Comparison of ENCODE assay signal across 9 mouse cellular contexts in the genomic region with DNA sequence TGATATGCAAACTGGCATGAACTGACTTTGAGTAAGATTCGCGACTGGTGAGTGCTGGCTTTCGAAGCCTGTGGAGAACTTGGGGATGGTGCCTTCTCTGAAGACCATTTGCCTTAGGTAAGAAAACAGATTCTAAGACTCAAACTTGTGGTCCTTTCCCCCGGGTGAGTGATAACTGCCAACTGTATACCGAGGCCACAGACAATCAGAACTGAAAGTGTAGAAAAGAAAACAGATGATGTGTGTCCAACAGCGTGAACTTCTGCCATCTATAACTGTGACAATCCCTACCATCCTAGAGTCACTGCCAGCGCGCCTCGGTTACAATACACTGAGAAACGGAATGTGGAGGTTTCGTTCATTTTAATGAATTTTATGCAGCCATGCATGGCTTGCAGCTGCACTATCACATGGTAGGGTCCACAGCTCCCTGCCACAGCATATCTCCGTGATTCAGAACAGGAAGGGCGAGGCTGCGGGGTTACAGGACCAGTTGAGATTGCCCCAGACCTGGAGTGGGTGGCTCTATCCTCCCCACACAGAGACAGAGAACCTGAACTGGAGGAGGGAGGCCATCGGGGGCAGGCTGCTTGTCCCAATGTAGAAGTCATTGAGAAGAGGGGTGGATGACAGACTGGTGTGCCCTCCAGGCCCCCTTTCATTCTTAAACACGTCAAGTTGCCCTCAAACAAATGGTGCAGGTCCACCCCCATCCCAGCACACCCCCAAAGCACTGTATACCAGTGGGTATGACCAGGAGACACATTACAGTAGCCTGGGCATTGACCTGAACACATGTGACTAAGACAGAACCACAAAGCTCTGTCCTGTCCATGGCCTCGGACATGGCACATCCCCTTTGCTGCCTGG. TPM values are rescaled to one million over a fixed set of nuclear protein-coding genes. Genes with fewer than 3 reads are reported as not detected.
A peak's percentile ranks its signal among the peaks of the same experiment; 100 is the strongest.
DNase-seq lines count a peak whose midpoint lies in the region; ATAC-seq and TF ChIP-seq lines count a peak whose summit lies in the region.
"Had no signal": no experiment of that assay in that cellular context is flagged by ENCODE, and none has a peak within 500 bp of the region (broad histone marks: within the 10 kb centered on the region; RNA-seq: fewer than 3 reads in every experiment).

No protein-coding gene starts in this region.

- H3K4me2 ChIP-seq in stomach, embryonic 14.5 days (replicated peaks; ENCODE audit: low read depth, low read length), result peak overlapping the region; percentile 42; the same call in 1 of the 2 replicates
- H3K4me2 ChIP-seq in stomach, postnatal 0 days (replicated peaks; ENCODE audit: low read depth), result no peak overlapping the region
- peak overlapping the region; percentile 96 for H3K4me2 ChIP-seq in liver, embryonic 12.5 days
- H3K4me2 ChIP-seq in neural tube, embryonic 13.5 days, result peak overlapping the region; percentile 57

- DNase-seq in cerebellum, adult 9-11 months, result peak; percentile 73
- no peak for DNase-seq in cerebellum, postnatal 36 days
- DNase-seq in stomach, postnatal 0 days (ENCODE audit: low spot score), result no peak
- no peak for DNase-seq in layer of hippocampus, adult 11-12 months (ENCODE audit: low spot score)

- WGBS in stomach, embryonic 14.5 days, result 84% methylated on average over 17 of the region's 17 CpGs
- 78% methylated on average over 17 of the region's 17 CpGs for WGBS in stomach, postnatal 0 days
- WGBS in liver, embryonic 12.5 days (ENCODE audit: insufficient replicate concordance), result 37% methylated on average over 17 of the region's 17 CpGs
- 81% methylated on average over 17 of the region's 17 CpGs for WGBS in neural tube, embryonic 13.5 days

- no peaks in the 10 kb centered on the region for H3K9me3 ChIP-seq in stomach, embryonic 14.5 days (ENCODE audit: control insufficient read depth, low read depth, low read length)
- no peaks in the 10 kb centered on the region for H3K9me3 ChIP-seq in stomach, postnatal 0 days (ENCODE audit: control insufficient read depth, low read length)
- no peaks in the 10 kb centered on the region for H3K9me3 ChIP-seq in liver, embryonic 12.5 days (replicated peaks)
- no peaks in the 10 kb centered on the region for H3K9me3 ChIP-seq in neural tube, embryonic 13.5 days
- H3K9me3 ChIP-seq: embryonic facial prominence, embryonic 15.5 days had no signal

- H3K4me3 ChIP-seq in stomach, embryonic 14.5 days (ENCODE audit: low read depth, low read length), result peak overlapping the region; percentile 70; the same call in 1 of the 2 replicates
- no peak overlapping the region for H3K4me3 ChIP-seq in stomach, postnatal 0 days (ENCODE audit: low read depth, low read length)
- peak overlapping the region; percentile 73 for H3K4me3 ChIP-seq in liver, embryonic 12.5 days
- peak overlapping the region; percentile 65; the same call in 1 of the 2 replicates for H3K4me3 ChIP-seq in neural tube, embryonic 13.5 days

- no peaks in the 10 kb centered on the region for H3K27me3 ChIP-seq in stomach, embryonic 14.5 days (ENCODE audit: control insufficient read depth, insufficient read depth, low read length)
- H3K27me3 ChIP-seq in stomach, postnatal 0 days (ENCODE audit: control insufficient read depth, insufficient read depth, low read length), result no peaks in the 10 kb centered on the region
- no peaks in the 10 kb centered on the region for H3K27me3 ChIP-seq in liver, embryonic 12.5 days (replicated peaks)
- no peaks in the 10 kb centered on the region for H3K27me3 ChIP-seq in neural tube, embryonic 13.5 days
- H3K27me3 ChIP-seq: embryonic facial prominence, embryonic 15.5 days had no signal

- H3K27ac ChIP-seq in stomach, embryonic 14.5 days (ENCODE audit: low read length), result no peak overlapping the region
- H3K27ac ChIP-seq in stomach, postnatal 0 days (replicated peaks), result no peak overlapping the region
- peak overlapping the region; percentile 74 for H3K27ac ChIP-seq in liver, embryonic 12.5 days
- H3K27ac ChIP-seq in neural tube, embryonic 13.5 days (replicated peaks), result 0 out of 2 replicates have a peak overlapping the region, but pooled peaks have one; percentile 71

- no peak overlapping the region for H3K9ac ChIP-seq in stomach, embryonic 14.5 days (replicated peaks; ENCODE audit: low read depth, low read length)
- no peak overlapping the region for H3K9ac ChIP-seq in stomach, postnatal 0 days (ENCODE audit: low read length)
- H3K9ac ChIP-seq in liver, embryonic 12.5 days, result peak overlapping the region; percentile 64
- peak overlapping the region; percentile 71 for H3K9ac ChIP-seq in neural tube, embryonic 13.5 days

- no peak for TF ChIP-seq EP300 in stomach, postnatal 0 days (optimal IDR thresholded peaks at IDR 0.05)

- H3K36me3 ChIP-seq in stomach, embryonic 14.5 days (ENCODE audit: control insufficient read depth, insufficient read depth, low read length), result peaks cover 5% of the 10 kb centered on the region
- H3K36me3 ChIP-seq in stomach, postnatal 0 days (ENCODE audit: control insufficient read depth, insufficient read depth, low read length), result peaks cover 1% of the 10 kb centered on the region; the same call in 1 of the 2 replicates
- H3K36me3 ChIP-seq in liver, embryonic 12.5 days, result peaks cover 21% of the 10 kb centered on the region
- H3K36me3 ChIP-seq in neural tube, embryonic 13.5 days, result peaks cover 8% of the 10 kb centered on the region

- ATAC-seq in stomach, embryonic 14.5 days (ENCODE audit: insufficient number of reproducible peaks, insufficient read depth, low FRiP score, low read depth), result no peak
- no peak for ATAC-seq in stomach, postnatal 0 days (ENCODE audit: low FRiP score, low TSS enrichment)
- 0 out of 2 replicates have a peak, but pooled peaks have one; percentile 7 for ATAC-seq in liver, embryonic 12.5 days
- ATAC-seq in neural tube, embryonic 13.5 days (ENCODE audit: low read depth), result no peak
- no peak for ATAC-seq in erythroid progenitor cell, adult 5-6 weeks (replicated peaks; ENCODE audit: low FRiP score, poor library complexity, severe bottlenecking)

- TF ChIP-seq CTCF in stomach, postnatal 0 days (IDR thresholded peaks at IDR 0.05; ENCODE audit: low read depth), result no peak

- H3K4me1 ChIP-seq in stomach, embryonic 14.5 days (ENCODE audit: control insufficient read depth, insufficient read depth, low read length), result peaks cover 12% of the 10 kb centered on the region
- H3K4me1 ChIP-seq in stomach, postnatal 0 days (replicated peaks; ENCODE audit: control insufficient read depth, insufficient read depth), result peaks cover 3% of the 10 kb centered on the region; the same call in 1 of the 2 replicates
- peaks cover 66% of the 10 kb centered on the region for H3K4me1 ChIP-seq in liver, embryonic 12.5 days
- H3K4me1 ChIP-seq in neural tube, embryonic 13.5 days (replicated peaks), result peaks cover 26% of the 10 kb centered on the region

RNA-seq across cellular contexts. Expression of a gene that starts 1.4 kb away (rescaled TPM):
- 79.1 and 79.3 TPM in 2 replicates for polyA plus RNA-seq in stomach, embryonic 14.5 days (2014; fragmentation: Nextera tagmentation; extraction: Ambion mirVana)
- 37.0 and 38.3 TPM in 2 replicates for polyA plus RNA-seq in stomach, postnatal 0 days (2015; fragmentation: Nextera tagmentation; extraction: Ambion mirVana)
- 59.9 and 62.7 TPM in 2 replicates for polyA plus RNA-seq in liver, embryonic 12.5 days (2016; fragmentation: Nextera tagmentation; extraction: Ambion mirVana)
- 68.7 and 68.8 TPM in 2 replicates for polyA plus RNA-seq in neural tube, embryonic 13.5 days (2015; fragmentation: Nextera tagmentation; extraction: Ambion mirVana)
- 8.6 and 37.7 TPM in 2 replicates for total RNA-seq in erythroid progenitor cell, adult 5-6 weeks (2015; ENCODE audit: low replicate concordance)
- 8.7 and 27.1 TPM in 2 replicates for total RNA-seq in erythroid progenitor cell, adult 5-6 weeks (2017; ENCODE audit: low replicate concordance)

RNA-seq across cellular contexts. Expression of a gene that starts 2.3 kb away (rescaled TPM):
- 0.41 and 0.72 TPM in 2 replicates for polyA plus RNA-seq in stomach, embryonic 14.5 days (2014; fragmentation: Nextera tagmentation; extraction: Ambion mirVana)
- 1.0 and 1.5 TPM in 2 replicates for polyA plus RNA-seq in stomach, postnatal 0 days (2015; fragmentation: Nextera tagmentation; extraction: Ambion mirVana)
- 3.1 and 3.3 TPM in 2 replicates for polyA plus RNA-seq in liver, embryonic 12.5 days (2016; fragmentation: Nextera tagmentation; extraction: Ambion mirVana)
- polyA plus RNA-seq in neural tube, embryonic 13.5 days (2015; fragmentation: Nextera tagmentation; extraction: Ambion mirVana), result 0.36 and 0.64 TPM in 2 replicates
- 2.2 and 5.4 TPM in 2 replicates for total RNA-seq in erythroid progenitor cell, adult 5-6 weeks (2015; ENCODE audit: low replicate concordance)
- 2.3 and 3.7 TPM in 2 replicates for total RNA-seq in erythroid progenitor cell, adult 5-6 weeks (2017; ENCODE audit: low replicate concordance)

RNA-seq across cellular contexts. Expression of a gene that starts 15.1 kb away (rescaled TPM):
- polyA plus RNA-seq in stomach, embryonic 14.5 days (2014; fragmentation: Nextera tagmentation; extraction: Ambion mirVana), result 1.7 and 2.2 TPM in 2 replicates
- 0.62 TPM in 2 replicates for polyA plus RNA-seq in stomach, postnatal 0 days (2015; fragmentation: Nextera tagmentation; extraction: Ambion mirVana)
- polyA plus RNA-seq in liver, embryonic 12.5 days (2016; fragmentation: Nextera tagmentation; extraction: Ambion mirVana), result 0.05 and 0.06 TPM in 2 replicates
- 52.7 and 56.1 TPM in 2 replicates for polyA plus RNA-seq in neural tube, embryonic 13.5 days (2015; fragmentation: Nextera tagmentation; extraction: Ambion mirVana)
- total RNA-seq in erythroid progenitor cell, adult 5-6 weeks (2015; ENCODE audit: low replicate concordance), result not detected in 2 replicates
- total RNA-seq in erythroid progenitor cell, adult 5-6 weeks (2017; ENCODE audit: low replicate concordance), result not detected in 2 replicates

RNA-seq across cellular contexts. Expression of a gene that starts 26.4 kb away (rescaled TPM):
- 3.6 and 7.4 TPM in 2 replicates for polyA plus RNA-seq in stomach, embryonic 14.5 days (2014; fragmentation: Nextera tagmentation; extraction: Ambion mirVana)
- polyA plus RNA-seq in stomach, postnatal 0 days (2015; fragmentation: Nextera tagmentation; extraction: Ambion mirVana), result 9.8 and 10.1 TPM in 2 replicates
- polyA plus RNA-seq in liver, embryonic 12.5 days (2016; fragmentation: Nextera tagmentation; extraction: Ambion mirVana), result 7.0 and 7.3 TPM in 2 replicates
- 1.3 and 1.9 TPM in 2 replicates for polyA plus RNA-seq in neural tube, embryonic 13.5 days (2015; fragmentation: Nextera tagmentation; extraction: Ambion mirVana)
- total RNA-seq in erythroid progenitor cell, adult 5-6 weeks (2015; ENCODE audit: low replicate concordance), result 1.4 TPM in 1 of 2 replicates, not detected in the other
- total RNA-seq in erythroid progenitor cell, adult 5-6 weeks (2017; ENCODE audit: low replicate concordance), result 2.6 and 4.9 TPM in 2 replicates

RNA-seq across cellular contexts. Expression of a gene that starts 42.2 kb away (rescaled TPM):
- 76.0 and 80.1 TPM in 2 replicates for polyA plus RNA-seq in stomach, embryonic 14.5 days (2014; fragmentation: Nextera tagmentation; extraction: Ambion mirVana)
- polyA plus RNA-seq in stomach, postnatal 0 days (2015; fragmentation: Nextera tagmentation; extraction: Ambion mirVana), result 40.4 and 42.4 TPM in 2 replicates
- polyA plus RNA-seq in liver, embryonic 12.5 days (2016; fragmentation: Nextera tagmentation; extraction: Ambion mirVana), result 10.1 and 10.2 TPM in 2 replicates
- 27.1 and 27.9 TPM in 2 replicates for polyA plus RNA-seq in neural tube, embryonic 13.5 days (2015; fragmentation: Nextera tagmentation; extraction: Ambion mirVana)
- 10.1 and 15.1 TPM in 2 replicates for total RNA-seq in erythroid progenitor cell, adult 5-6 weeks (2015; ENCODE audit: low replicate concordance)
- total RNA-seq in erythroid progenitor cell, adult 5-6 weeks (2017; ENCODE audit: low replicate concordance), result 0.45 and 0.90 TPM in 2 replicates

Comparison
In these comparisons a context has a peak if more than half of its experiments do, and no peak if none do; other contexts are left out.
1. H3K27ac ChIP-seq: peak in liver, embryonic 12.5 days (single experiment) and neural tube, embryonic 13.5 days (single experiment); none in stomach, embryonic 14.5 days (single experiment) and stomach, postnatal 0 days (single experiment).
2. H3K9ac ChIP-seq: peak in liver, embryonic 12.5 days (single experiment) and neural tube, embryonic 13.5 days (single experiment); none in stomach, embryonic 14.5 days (single experiment) and stomach, postnatal 0 days (single experiment).
3. RNA of a gene that starts 15.1 kb away (polyA plus RNA-seq): 52.7 to 56.1 TPM in neural tube, embryonic 13.5 days; 1.7 to 2.2 TPM in stomach, embryonic 14.5 days, 0.62 TPM in stomach, postnatal 0 days and 0.05 to 0.06 TPM in liver, embryonic 12.5 days; every median in the first group is over 10 times any median in the second.